Mouse (Mus musculus): ENCODE measurements at regions not wholly inside any gene's neighbourhood (a gene's known extent, or its start where the extent isn't known, plus 50 kb on each side); places are given as distances from the start of the nearest gene placed in this dataset.

DNA sequence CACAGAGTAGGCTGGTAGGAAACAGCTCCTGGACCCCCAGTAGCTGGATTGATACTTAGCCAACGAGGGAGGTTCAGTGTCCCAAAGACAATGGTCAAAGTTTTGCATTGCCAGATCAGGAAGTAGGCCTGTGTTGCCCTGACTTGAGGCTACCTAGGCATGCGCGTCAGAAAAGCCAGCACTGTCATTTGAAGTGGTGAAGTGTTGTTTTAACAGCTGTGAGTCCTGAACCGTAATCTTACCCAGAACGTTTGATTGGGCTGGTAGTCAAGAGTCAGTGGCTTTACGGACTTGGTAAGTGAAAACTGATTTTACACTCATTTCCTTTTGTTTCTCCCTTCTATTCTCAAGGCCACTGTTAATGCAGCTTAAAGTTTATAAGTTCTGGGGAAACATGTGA is 123.9 kb upstream of the Ddhd1 start:
- Histone ChIP-seq H3K9me3 (ENCODE audit: low read length) (peaks cover 5% of the 10 kb centered on the region; the same call in 1 of the 2 replicates), H3K27me3 (ENCODE audit: insufficient read depth, low read length) (no peaks in the 10 kb centered on the region), H3K36me3 (ENCODE audit: insufficient read depth, low read length) (no peaks in the 10 kb centered on the region), H3K4me3 (replicated peaks; ENCODE audit: low read length) (no peak overlapping the region), H3K4me1 (replicated peaks; ENCODE audit: low read depth, low read length) (no peaks in the 10 kb centered on the region)
- TF ChIP-seq POU5F1 (IDR thresholded peaks at IDR 0.05; ENCODE audit: borderline replicate concordance, low read length), result no peak
- TF ChIP-seq CTCF (conservative IDR thresholded peaks at IDR 0.05; ENCODE audit: low read length), result no peak
- no peak for TF ChIP-seq NANOG (IDR thresholded peaks at IDR 0.05; ENCODE audit: borderline replicate concordance, low read length)

DNA sequence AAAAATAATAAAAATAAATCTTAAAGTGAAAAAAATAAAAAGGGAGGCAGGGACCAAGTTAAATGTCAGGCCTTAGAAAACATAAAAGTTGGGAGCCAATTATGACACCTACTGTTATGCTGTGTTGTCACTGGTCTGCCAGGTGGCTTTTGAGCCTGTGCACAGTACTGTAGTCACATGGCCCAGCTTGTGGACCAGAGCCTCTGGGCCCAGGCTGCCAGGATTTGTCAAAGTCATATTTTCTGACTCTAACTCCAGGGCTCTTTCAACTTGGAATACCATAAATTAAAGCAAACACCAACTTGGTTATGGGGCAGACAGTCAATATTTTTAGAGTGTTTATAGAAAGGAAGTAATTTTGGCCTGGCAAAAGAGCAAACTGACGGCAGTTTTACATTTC is 137.0 kb upstream of the Ddhd1 start:
- Histone ChIP-seq H3K9me3 (ENCODE audit: low read length) (no peaks in the 10 kb centered on the region; the same call in 1 of the 2 replicates), H3K36me3 (ENCODE audit: insufficient read depth, low read length) (no peaks in the 10 kb centered on the region), H3K27me3 (ENCODE audit: insufficient read depth, low read length) (no peaks in the 10 kb centered on the region), H3K4me3 (replicated peaks; ENCODE audit: low read length) (no peak overlapping the region), H3K4me1 (replicated peaks; ENCODE audit: low read depth, low read length) (no peaks in the 10 kb centered on the region)
- TF ChIP-seq NANOG (IDR thresholded peaks at IDR 0.05; ENCODE audit: borderline replicate concordance, low read length), result no peak
- TF ChIP-seq POU5F1 (IDR thresholded peaks at IDR 0.05; ENCODE audit: borderline replicate concordance, low read length), result no peak
- TF ChIP-seq CTCF (conservative IDR thresholded peaks at IDR 0.05; ENCODE audit: low read length), result no peak

DNA sequence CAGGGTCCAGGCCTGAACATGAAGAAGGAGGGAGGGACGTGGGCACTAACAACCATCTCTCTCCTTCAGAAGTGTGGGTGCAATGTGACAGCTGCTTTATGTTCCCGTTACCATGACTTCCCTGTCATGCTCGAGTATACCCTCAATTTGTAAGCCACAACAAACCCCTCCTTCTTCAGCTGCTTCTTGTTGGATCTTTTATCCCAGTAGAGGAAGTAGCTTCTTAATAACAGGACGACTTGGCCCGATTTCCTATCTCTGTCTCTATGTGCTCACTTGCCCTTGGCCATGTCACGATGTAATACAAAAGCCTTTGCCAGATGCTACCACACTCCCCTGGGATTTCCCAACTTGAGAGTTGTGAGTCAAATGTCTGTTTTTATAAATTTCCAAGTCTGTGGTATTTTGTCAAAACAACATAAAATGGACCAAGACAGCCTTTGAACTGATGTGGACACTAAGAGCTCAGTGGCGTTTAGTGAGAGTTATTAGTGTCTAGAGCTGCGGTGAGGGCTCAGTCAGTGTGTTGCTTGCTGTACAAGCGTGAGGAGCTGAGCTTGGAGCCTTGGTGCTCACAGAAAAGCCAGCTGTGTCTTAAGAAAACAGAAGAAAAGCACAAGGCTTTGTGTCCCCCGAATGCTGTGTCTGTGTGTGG is 138.8 kb upstream of the Ddhd1 start:
- TF ChIP-seq NANOG (IDR thresholded peaks at IDR 0.05; ENCODE audit: borderline replicate concordance, low read length), result no peak
- no peak for TF ChIP-seq CTCF (conservative IDR thresholded peaks at IDR 0.05; ENCODE audit: low read length)
- no peak for TF ChIP-seq POU5F1 (IDR thresholded peaks at IDR 0.05; ENCODE audit: borderline replicate concordance, low read length)
- H3K27me3 ChIP-seq (ENCODE audit: insufficient read depth, low read length), result no peaks in the 10 kb centered on the region

DNA sequence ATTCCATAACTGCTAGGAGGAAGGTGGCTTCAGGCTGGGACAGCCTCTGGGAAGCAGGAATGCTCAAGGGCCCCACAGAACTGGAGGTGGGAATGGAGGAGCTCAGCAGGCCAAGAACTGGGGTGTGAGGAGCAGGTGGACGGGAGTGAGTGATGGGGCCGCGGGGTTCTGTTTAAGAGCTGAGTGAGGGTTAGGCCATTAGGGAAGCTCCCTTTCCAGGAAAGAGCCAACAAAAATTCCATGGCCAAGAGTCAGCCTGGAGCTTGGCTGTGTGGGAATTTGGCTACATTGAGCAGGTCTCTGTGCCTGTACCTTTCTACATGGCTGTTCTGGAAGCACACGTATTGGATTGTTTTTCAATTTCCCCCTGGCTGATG is 139.4 kb upstream of the Ddhd1 start:
- H3K4me1 ChIP-seq (replicated peaks; ENCODE audit: low read depth, low read length), result no peaks in the 10 kb centered on the region
- TF ChIP-seq CTCF (conservative IDR thresholded peaks at IDR 0.05; ENCODE audit: low read length) (no peak), NANOG (IDR thresholded peaks at IDR 0.05; ENCODE audit: borderline replicate concordance, low read length) (no peak), POU5F1 (IDR thresholded peaks at IDR 0.05; ENCODE audit: borderline replicate concordance, low read length) (no peak)
- H3K4me3 ChIP-seq (replicated peaks; ENCODE audit: low read length), result no peak overlapping the region
- no peaks in the 10 kb centered on the region for H3K27me3 ChIP-seq (ENCODE audit: insufficient read depth, low read length)
- no peaks in the 10 kb centered on the region for H3K36me3 ChIP-seq (ENCODE audit: insufficient read depth, low read length)
- H3K9me3 ChIP-seq (ENCODE audit: low read length), result peaks cover 7% of the 10 kb centered on the region

More for the DNA sequence above, 138.8 kb upstream of the Ddhd1 start:
- Histone ChIP-seq H3K9me3 (ENCODE audit: low read length) (peaks cover 7% of the 10 kb centered on the region), H3K4me3 (replicated peaks; ENCODE audit: low read length) (no peak overlapping the region), H3K4me1 (replicated peaks; ENCODE audit: low read depth, low read length) (no peaks in the 10 kb centered on the region), H3K36me3 (ENCODE audit: insufficient read depth, low read length) (no peaks in the 10 kb centered on the region)

DNA sequence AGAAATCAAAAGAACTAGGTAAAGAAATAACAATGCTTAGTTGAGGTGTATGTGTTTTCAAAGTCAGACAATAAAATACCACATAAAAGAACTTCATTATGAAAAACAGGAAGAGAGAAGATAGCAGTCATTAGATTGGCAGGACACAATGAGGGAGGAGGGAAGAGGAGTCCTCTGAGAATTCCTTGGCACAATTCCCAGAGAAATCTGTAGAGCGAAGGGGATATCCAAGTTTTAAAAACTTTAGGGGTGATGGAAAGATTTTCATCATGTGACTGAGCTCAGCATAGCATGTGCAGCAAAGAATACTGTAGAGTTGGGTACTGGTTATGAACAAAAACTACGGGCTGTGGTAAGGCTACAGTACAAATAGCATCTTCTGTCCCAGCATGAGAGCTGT is 141.3 kb upstream of the Ddhd1 start:
- peaks cover 7% of the 10 kb centered on the region for H3K9me3 ChIP-seq (ENCODE audit: low read length)
- TF ChIP-seq CTCF (conservative IDR thresholded peaks at IDR 0.05; ENCODE audit: low read length) (no peak), NANOG (IDR thresholded peaks at IDR 0.05; ENCODE audit: borderline replicate concordance, low read length) (no peak), POU5F1 (IDR thresholded peaks at IDR 0.05; ENCODE audit: borderline replicate concordance, low read length) (no peak)
- no peaks in the 10 kb centered on the region for H3K27me3 ChIP-seq (ENCODE audit: insufficient read depth, low read length)
- no peak overlapping the region for H3K4me3 ChIP-seq (replicated peaks; ENCODE audit: low read length)
- no peaks in the 10 kb centered on the region for H3K4me1 ChIP-seq (replicated peaks; ENCODE audit: low read depth, low read length)
- no peaks in the 10 kb centered on the region for H3K36me3 ChIP-seq (ENCODE audit: insufficient read depth, low read length)

DNA sequence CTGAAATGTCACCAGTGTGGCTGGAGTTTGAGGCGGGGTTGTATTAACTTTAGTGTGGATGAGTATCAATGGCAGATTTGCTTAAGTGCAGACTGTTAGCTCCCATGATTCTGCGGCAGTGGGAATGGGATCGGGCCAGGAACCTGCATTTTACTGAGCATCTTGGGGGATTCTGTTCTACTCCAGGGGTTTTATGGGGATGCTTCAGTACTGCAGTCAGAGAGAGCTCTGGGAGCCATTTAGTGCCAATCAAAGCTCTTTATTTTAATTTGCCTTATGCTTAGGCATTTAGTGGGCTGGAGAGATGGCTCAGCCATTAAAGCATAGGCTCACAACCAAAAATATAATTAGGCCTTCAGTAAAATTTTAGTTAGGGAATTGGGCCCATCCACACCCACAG is 148.0 kb upstream of the Ddhd1 start:
- no peaks in the 10 kb centered on the region for H3K4me1 ChIP-seq (replicated peaks; ENCODE audit: low read depth, low read length)
- no peaks in the 10 kb centered on the region for H3K9me3 ChIP-seq (ENCODE audit: low read length)
- no peaks in the 10 kb centered on the region for H3K36me3 ChIP-seq (ENCODE audit: insufficient read depth, low read length)
- H3K27me3 ChIP-seq (ENCODE audit: insufficient read depth, low read length), result no peaks in the 10 kb centered on the region
- no peak for TF ChIP-seq POU5F1 (IDR thresholded peaks at IDR 0.05; ENCODE audit: borderline replicate concordance, low read length)
- no peak for TF ChIP-seq CTCF (conservative IDR thresholded peaks at IDR 0.05; ENCODE audit: low read length)
- no peak for TF ChIP-seq NANOG (IDR thresholded peaks at IDR 0.05; ENCODE audit: borderline replicate concordance, low read length)
- no peak overlapping the region for H3K4me3 ChIP-seq (replicated peaks; ENCODE audit: low read length)

DNA sequence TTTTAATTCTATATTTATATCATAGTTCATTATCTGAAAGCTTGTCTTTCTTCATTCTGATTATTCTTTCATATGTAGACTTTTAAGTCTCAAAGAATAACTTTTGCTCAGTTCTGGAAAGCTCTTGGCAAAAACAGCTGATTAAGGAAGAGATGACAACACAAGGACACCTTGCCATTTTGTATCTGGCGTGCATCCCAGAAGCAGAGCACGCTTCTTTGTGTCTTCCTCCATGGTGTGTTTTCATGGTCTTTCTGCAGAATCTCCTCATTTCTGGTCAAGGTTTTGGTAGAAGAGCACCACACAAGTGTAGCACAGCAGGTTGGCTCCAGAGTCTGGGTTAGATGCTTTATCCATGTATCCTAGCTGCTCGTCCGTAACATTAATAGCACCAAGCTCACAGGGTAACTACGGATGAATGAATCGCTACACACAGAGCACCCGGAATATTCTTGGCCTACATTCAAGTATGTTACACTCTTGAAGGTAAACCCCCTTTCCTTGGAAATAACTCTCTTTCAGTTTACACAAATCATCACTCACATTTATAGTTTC is 148.9 kb upstream of the Ddhd1 start:
- H3K4me1 ChIP-seq (replicated peaks; ENCODE audit: low read depth, low read length), result no peaks in the 10 kb centered on the region
- peaks cover 2% of the 10 kb centered on the region; the same call in 1 of the 2 replicates for H3K9me3 ChIP-seq (ENCODE audit: low read length)

DNA sequence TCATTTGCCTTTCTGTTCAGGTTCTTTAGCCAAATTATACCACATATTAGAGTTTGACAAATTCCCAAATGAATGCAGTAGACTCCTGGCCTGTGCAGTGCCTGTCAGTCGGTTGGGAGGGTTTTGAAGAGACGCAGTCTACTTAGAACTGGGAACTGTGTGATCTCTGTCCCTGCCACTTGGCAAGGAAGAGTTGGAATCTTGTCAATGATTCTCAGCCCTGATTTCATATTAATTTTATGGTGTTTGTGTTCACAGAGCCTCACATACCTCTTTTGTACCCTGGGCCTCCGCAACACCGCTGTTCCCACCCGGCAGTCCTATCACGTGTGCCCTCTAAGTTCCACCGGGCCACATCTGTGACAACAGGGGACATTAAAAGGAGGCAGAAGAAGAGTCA is 149.8 kb upstream of the Ddhd1 start:
- peaks cover 8% of the 10 kb centered on the region; the same call in 1 of the 2 replicates for H3K9me3 ChIP-seq (ENCODE audit: low read length)
- TF ChIP-seq POU5F1 (IDR thresholded peaks at IDR 0.05; ENCODE audit: borderline replicate concordance, low read length) (no peak), NANOG (IDR thresholded peaks at IDR 0.05; ENCODE audit: borderline replicate concordance, low read length) (no peak), CTCF (conservative IDR thresholded peaks at IDR 0.05; ENCODE audit: low read length) (no peak)

More for the DNA sequence above, 148.9 kb upstream of the Ddhd1 start:
- Histone ChIP-seq H3K36me3 (ENCODE audit: insufficient read depth, low read length) (no peaks in the 10 kb centered on the region), H3K27me3 (ENCODE audit: insufficient read depth, low read length) (no peaks in the 10 kb centered on the region), H3K4me3 (replicated peaks; ENCODE audit: low read length) (no peak overlapping the region)
- TF ChIP-seq NANOG (IDR thresholded peaks at IDR 0.05; ENCODE audit: borderline replicate concordance, low read length) (no peak), CTCF (conservative IDR thresholded peaks at IDR 0.05; ENCODE audit: low read length) (no peak)

More for the DNA sequence above, 149.8 kb upstream of the Ddhd1 start:
- Histone ChIP-seq H3K4me3 (replicated peaks; ENCODE audit: low read length) (no peak overlapping the region), H3K4me1 (replicated peaks; ENCODE audit: low read depth, low read length) (no peaks in the 10 kb centered on the region), H3K27me3 (ENCODE audit: insufficient read depth, low read length) (no peaks in the 10 kb centered on the region), H3K36me3 (ENCODE audit: insufficient read depth, low read length) (no peaks in the 10 kb centered on the region)

Data from E14TG2a.4 (cell line).